Mouse (Mus musculus): ENCODE data around the gene Slc22a16. TPM values are rescaled to one million over a fixed set of nuclear protein-coding genes. Genes with fewer than 3 reads are reported as not detected.

Slc22a16 gene
- polyA plus RNA-seq (2014; fragmentation: Nextera tagmentation; extraction: Ambion mirVana): not detected in 2 replicates

DNA sequence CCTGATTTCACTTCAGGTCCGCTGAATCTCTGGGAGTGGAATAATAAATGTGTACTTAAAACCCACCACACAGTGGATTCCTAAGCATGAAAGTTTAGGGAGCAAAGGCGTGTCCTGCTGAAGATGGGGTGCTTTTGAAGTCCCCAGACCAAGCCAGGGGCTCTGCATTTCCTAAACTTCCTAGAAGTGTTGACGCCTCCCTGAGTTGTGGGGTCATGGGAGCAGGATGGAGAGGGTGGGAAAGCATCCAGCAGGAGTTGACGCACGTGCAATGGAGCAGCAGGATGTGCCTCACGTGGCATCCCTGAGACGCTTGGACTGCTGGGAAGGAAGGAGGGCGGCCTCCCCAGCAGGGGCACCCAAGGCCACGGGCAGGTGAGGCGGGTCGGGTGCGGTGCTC lies at the start of gene Slc22a16:
Gene Slc22a16, plus strand, starts transcription at position 301 of the 400 bp plus-strand sequence.
- H3K4me2 ChIP-seq: no peak within 1 kb of the TSS
- 82% methylated on average over 12 of the region's 12 CpGs for WGBS (ENCODE audit: insufficient replicate concordance)
- H3K27me3 ChIP-seq (ENCODE audit: control insufficient read depth, insufficient read depth, low read length): no peaks in the 10 kb centered on the region
- H3K9me3 ChIP-seq (replicated peaks; ENCODE audit: control insufficient read depth, low read length): no peaks in the 10 kb centered on the region
- no peaks in the 10 kb centered on the region for H3K4me1 ChIP-seq (ENCODE audit: control insufficient read depth, insufficient read depth, low read length)
- H3K4me3 ChIP-seq (ENCODE audit: low read depth, low read length): no peak within 1 kb of the TSS
- no peak within 1 kb of the TSS for H3K9ac ChIP-seq (ENCODE audit: low read depth, low read length)
- no peak for ATAC-seq (replicated peaks; ENCODE audit: insufficient number of reproducible peaks, low FRiP score, low TSS enrichment)
- no peaks in the 10 kb centered on the region for H3K36me3 ChIP-seq (ENCODE audit: control insufficient read depth, insufficient read depth, low read length)
- H3K27ac ChIP-seq (ENCODE audit: low read depth, low read length): no peak within 1 kb of the TSS

GRCm38 (mm10) chr10:40521579-40521978 lies 48.6 kb upstream of the Slc22a16 start:
- Histone ChIP-seq H3K9me3 (replicated peaks; ENCODE audit: control insufficient read depth, low read length) (no peaks in the 10 kb centered on the region), H3K27me3 (ENCODE audit: control insufficient read depth, insufficient read depth, low read length) (no peaks in the 10 kb centered on the region), H3K4me3 (ENCODE audit: low read depth, low read length) (no peak overlapping the region), H3K36me3 (ENCODE audit: control insufficient read depth, insufficient read depth, low read length) (no peaks in the 10 kb centered on the region), H3K27ac (ENCODE audit: low read depth, low read length) (no peak overlapping the region), H3K9ac (ENCODE audit: low read depth, low read length) (no peak overlapping the region), H3K4me1 (ENCODE audit: control insufficient read depth, insufficient read depth, low read length) (0 out of 2 replicates have a peak, but pooled peaks cover under 1% of the 10 kb centered on the region), H3K4me2 (no peak overlapping the region)
- 47% methylated on average over 12 of the region's 12 CpGs for WGBS (ENCODE audit: insufficient replicate concordance)
- no peak for ATAC-seq (replicated peaks; ENCODE audit: insufficient number of reproducible peaks, low FRiP score, low TSS enrichment)

GRCm38 (mm10) chr10:40523312-40523975 lies 46.7 kb upstream of the Slc22a16 start:
- no peaks in the 10 kb centered on the region for H3K4me1 ChIP-seq (ENCODE audit: control insufficient read depth, insufficient read depth, low read length)
- no peak overlapping the region for H3K27ac ChIP-seq (ENCODE audit: low read depth, low read length)
- no peaks in the 10 kb centered on the region for H3K9me3 ChIP-seq (replicated peaks; ENCODE audit: control insufficient read depth, low read length)
- H3K4me3 ChIP-seq (ENCODE audit: low read depth, low read length): no peak overlapping the region
- 78% methylated on average over 7 of the region's 7 CpGs for WGBS (ENCODE audit: insufficient replicate concordance)
- H3K4me2 ChIP-seq: no peak overlapping the region
- H3K36me3 ChIP-seq (ENCODE audit: control insufficient read depth, insufficient read depth, low read length): no peaks in the 10 kb centered on the region
- no peak for ATAC-seq (replicated peaks; ENCODE audit: insufficient number of reproducible peaks, low FRiP score, low TSS enrichment)
- H3K27me3 ChIP-seq (ENCODE audit: control insufficient read depth, insufficient read depth, low read length): no peaks in the 10 kb centered on the region
- H3K9ac ChIP-seq (ENCODE audit: low read depth, low read length): no peak overlapping the region

GRCm38 (mm10) chr10:40524032-40524806 lies 45.9 kb upstream of the Slc22a16 start:
- Histone ChIP-seq H3K36me3 (ENCODE audit: control insufficient read depth, insufficient read depth, low read length) (no peaks in the 10 kb centered on the region), H3K4me2 (no peak overlapping the region), H3K4me3 (ENCODE audit: low read depth, low read length) (no peak overlapping the region), H3K4me1 (ENCODE audit: control insufficient read depth, insufficient read depth, low read length) (no peaks in the 10 kb centered on the region), H3K27ac (ENCODE audit: low read depth, low read length) (no peak overlapping the region), H3K9me3 (replicated peaks; ENCODE audit: control insufficient read depth, low read length) (no peaks in the 10 kb centered on the region), H3K27me3 (ENCODE audit: control insufficient read depth, insufficient read depth, low read length) (no peaks in the 10 kb centered on the region), H3K9ac (ENCODE audit: low read depth, low read length) (no peak overlapping the region)
- no peak for ATAC-seq (replicated peaks; ENCODE audit: insufficient number of reproducible peaks, low FRiP score, low TSS enrichment)
- WGBS (ENCODE audit: insufficient replicate concordance): 75% methylated on average over 9 of the region's 9 CpGs

DNA sequence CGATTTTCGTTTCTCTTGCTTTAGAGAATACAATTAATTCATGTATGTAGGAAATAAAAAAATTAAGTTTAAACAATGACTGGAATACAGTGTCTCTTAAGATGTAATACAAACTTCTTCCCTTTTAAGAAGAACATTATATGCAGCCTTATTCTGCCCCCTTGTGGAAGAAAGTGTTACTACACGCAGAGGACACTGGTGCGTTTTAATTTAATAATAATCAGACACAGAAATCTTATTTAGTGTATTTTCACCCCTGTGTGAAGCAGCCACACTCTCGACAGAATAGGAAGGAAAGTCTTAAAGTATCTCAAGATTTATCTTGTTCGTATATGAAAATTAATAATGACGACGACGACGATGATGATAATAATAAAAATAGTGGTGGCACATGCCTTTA lies 45.1 kb upstream of the Slc22a16 start:
- Histone ChIP-seq H3K4me3 (ENCODE audit: low read depth, low read length) (no peak overlapping the region), H3K36me3 (ENCODE audit: control insufficient read depth, insufficient read depth, low read length) (no peaks in the 10 kb centered on the region), H3K27me3 (ENCODE audit: control insufficient read depth, insufficient read depth, low read length) (no peaks in the 10 kb centered on the region), H3K9ac (ENCODE audit: low read depth, low read length) (no peak overlapping the region), H3K4me1 (ENCODE audit: control insufficient read depth, insufficient read depth, low read length) (no peaks in the 10 kb centered on the region), H3K9me3 (replicated peaks; ENCODE audit: control insufficient read depth, low read length) (no peaks in the 10 kb centered on the region), H3K27ac (ENCODE audit: low read depth, low read length) (no peak overlapping the region), H3K4me2 (no peak overlapping the region)
- ATAC-seq (replicated peaks; ENCODE audit: insufficient number of reproducible peaks, low FRiP score, low TSS enrichment): no peak
- 29% methylated on average over 10 of the region's 10 CpGs for WGBS (ENCODE audit: insufficient replicate concordance)

- Histone ChIP-seq H3K4me3 (ENCODE audit: low read depth, low read length) (no peak overlapping the region), H3K36me3 (ENCODE audit: control insufficient read depth, insufficient read depth, low read length) (no peaks in the 10 kb centered on the region), H3K9ac (ENCODE audit: low read depth, low read length) (no peak overlapping the region), H3K27ac (ENCODE audit: low read depth, low read length) (no peak overlapping the region), H3K27me3 (ENCODE audit: control insufficient read depth, insufficient read depth, low read length) (no peaks in the 10 kb centered on the region), H3K4me2 (no peak overlapping the region), H3K4me1 (ENCODE audit: control insufficient read depth, insufficient read depth, low read length) (no peaks in the 10 kb centered on the region), H3K9me3 (replicated peaks; ENCODE audit: control insufficient read depth, low read length) (no peaks in the 10 kb centered on the region)
- ATAC-seq (replicated peaks; ENCODE audit: insufficient number of reproducible peaks, low FRiP score, low TSS enrichment): no peak
- 64% methylated on average over 9 of the region's 9 CpGs for WGBS (ENCODE audit: insufficient replicate concordance)
These were observed 44.5 kb upstream of the Slc22a16 start for GRCm38 (mm10) chr10:40525616-40526155.

- Histone ChIP-seq H3K36me3 (ENCODE audit: control insufficient read depth, insufficient read depth, low read length) (no peaks in the 10 kb centered on the region), H3K9ac (ENCODE audit: low read depth, low read length) (no peak overlapping the region), H3K4me3 (ENCODE audit: low read depth, low read length) (no peak overlapping the region), H3K4me2 (no peak overlapping the region), H3K4me1 (ENCODE audit: control insufficient read depth, insufficient read depth, low read length) (no peaks in the 10 kb centered on the region), H3K27me3 (ENCODE audit: control insufficient read depth, insufficient read depth, low read length) (no peaks in the 10 kb centered on the region), H3K9me3 (replicated peaks; ENCODE audit: control insufficient read depth, low read length) (no peaks in the 10 kb centered on the region), H3K27ac (ENCODE audit: low read depth, low read length) (no peak overlapping the region)
- no peak for ATAC-seq (replicated peaks; ENCODE audit: insufficient number of reproducible peaks, low FRiP score, low TSS enrichment)
- 71% methylated on average over 8 of the region's 8 CpGs for WGBS (ENCODE audit: insufficient replicate concordance)
These were observed 43.8 kb upstream of the Slc22a16 start for GRCm38 (mm10) chr10:40526301-40526761.

DNA sequence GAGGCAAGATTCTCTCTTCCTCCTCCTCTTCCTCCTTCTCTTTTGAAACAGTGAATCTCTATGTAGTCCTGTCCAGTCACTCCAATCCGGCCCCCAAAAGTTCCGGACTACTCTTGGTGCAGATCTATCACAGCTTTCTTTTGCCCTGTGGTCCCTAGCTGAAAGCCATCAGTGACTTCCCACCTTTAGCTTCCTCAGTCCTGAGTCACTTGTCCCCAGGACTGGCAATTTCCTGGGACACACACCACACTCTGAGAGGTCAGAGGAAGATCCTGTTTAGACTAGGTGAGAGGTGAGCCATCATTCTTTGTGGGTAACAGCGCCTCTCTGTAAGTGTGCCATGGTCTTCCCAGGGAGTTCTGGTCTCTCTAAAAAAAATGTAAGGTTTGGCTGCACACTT lies 43.1 kb upstream of the Slc22a16 start:
- no peak for ATAC-seq (replicated peaks; ENCODE audit: insufficient number of reproducible peaks, low FRiP score, low TSS enrichment)
- H3K4me2 ChIP-seq: no peak overlapping the region
- no peak overlapping the region for H3K9ac ChIP-seq (ENCODE audit: low read depth, low read length)
- H3K36me3 ChIP-seq (ENCODE audit: control insufficient read depth, insufficient read depth, low read length): no peaks in the 10 kb centered on the region
- no peaks in the 10 kb centered on the region for H3K27me3 ChIP-seq (ENCODE audit: control insufficient read depth, insufficient read depth, low read length)
- no peaks in the 10 kb centered on the region for H3K4me1 ChIP-seq (ENCODE audit: control insufficient read depth, insufficient read depth, low read length)
- H3K4me3 ChIP-seq (ENCODE audit: low read depth, low read length): no peak overlapping the region
- H3K27ac ChIP-seq (ENCODE audit: low read depth, low read length): no peak overlapping the region
- no peaks in the 10 kb centered on the region for H3K9me3 ChIP-seq (replicated peaks; ENCODE audit: control insufficient read depth, low read length)
- WGBS (ENCODE audit: insufficient replicate concordance): 78% methylated on average over 3 of the region's 3 CpGs

Measured in heart, embryonic 11.5 days (tissue).